Mouse (Mus musculus) left cerebral cortex, adult 8-10 months (tissue): ENCODE data around the gene Pnmal1. TPM values are rescaled to one million over a fixed set of nuclear protein-coding genes. Genes with fewer than 3 reads are reported as not detected.
A peak's percentile ranks its signal among the peaks of the same experiment; 100 is the strongest.

ENCODE experiments used
- DNase-seq, 2 experiments: peaks; one replicate each; pipeline ENCODE4 v3.0.0; 2022; ENCODE audit warnings: low spot score in 2 of 2
- total RNA-seq, 4 experiments: library from RNA; stranded (reverse); gene quantifications; 2 replicates each; pipeline ENCODE4 v1.2.4; 2022

The Pnmal1 gene
- total RNA-seq, 4 experiments from 2014 or later = 101 to 107 (median 104) TPM

DNA sequence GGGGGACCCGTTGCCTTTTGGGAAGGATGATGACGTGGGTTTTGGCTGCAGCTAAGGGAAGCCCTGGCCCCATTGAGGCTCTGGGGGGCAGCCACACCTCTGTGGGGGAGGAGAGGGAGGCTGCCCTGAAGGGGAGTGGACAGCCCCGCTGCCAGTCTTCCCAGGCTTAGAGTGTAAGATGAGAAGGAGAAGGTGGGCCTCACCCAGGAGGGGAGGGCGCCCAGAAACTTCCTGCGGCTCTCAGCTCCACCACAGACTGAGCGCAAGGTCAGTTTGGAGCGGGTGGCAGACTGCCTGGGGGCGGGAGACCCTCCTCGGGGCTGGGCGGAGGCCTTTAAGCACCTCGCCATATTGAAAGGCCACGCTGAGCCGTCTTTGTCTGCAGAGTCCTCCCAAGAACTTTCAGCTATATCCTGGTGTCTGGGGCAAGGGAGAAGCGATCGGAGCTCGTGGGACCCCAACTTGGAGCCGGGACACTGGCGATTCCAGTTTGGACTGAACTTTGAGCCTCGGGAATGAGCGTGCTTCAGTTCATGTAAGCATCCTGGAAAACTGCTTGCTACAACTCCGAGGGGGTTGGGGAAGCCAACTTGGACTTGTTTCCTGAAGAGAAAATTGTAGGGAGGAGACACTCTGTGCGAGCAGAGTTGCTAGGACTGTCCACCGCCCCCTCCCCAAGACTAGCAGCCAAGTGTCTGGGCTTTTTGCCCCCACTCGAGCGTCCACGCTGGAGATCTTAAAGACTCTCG, 34.3 kb downstream of the Pnmal1 start:
- DNase-seq = no peak

DNA sequence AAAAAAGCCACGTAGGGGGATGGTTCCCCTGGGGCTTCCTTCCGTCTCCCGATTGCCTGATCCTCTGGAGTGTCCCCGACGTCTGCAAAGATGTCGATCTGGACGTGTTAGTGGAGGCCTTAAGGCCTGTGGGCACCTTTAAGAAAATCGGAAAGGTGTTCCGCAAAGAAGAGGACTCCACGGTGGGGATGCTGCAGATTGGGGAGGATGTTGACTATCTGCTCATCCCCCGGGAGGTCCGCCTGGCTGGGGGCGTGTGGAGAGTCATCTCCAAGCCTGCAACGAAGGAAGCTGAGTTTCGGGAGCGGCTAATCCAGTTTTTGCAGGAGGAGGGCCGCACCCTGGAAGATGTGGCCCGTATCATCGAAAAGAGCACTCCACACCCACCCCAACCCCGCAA, 34.9 kb downstream of the Pnmal1 start:
- DNase-seq = no peak

DNA sequence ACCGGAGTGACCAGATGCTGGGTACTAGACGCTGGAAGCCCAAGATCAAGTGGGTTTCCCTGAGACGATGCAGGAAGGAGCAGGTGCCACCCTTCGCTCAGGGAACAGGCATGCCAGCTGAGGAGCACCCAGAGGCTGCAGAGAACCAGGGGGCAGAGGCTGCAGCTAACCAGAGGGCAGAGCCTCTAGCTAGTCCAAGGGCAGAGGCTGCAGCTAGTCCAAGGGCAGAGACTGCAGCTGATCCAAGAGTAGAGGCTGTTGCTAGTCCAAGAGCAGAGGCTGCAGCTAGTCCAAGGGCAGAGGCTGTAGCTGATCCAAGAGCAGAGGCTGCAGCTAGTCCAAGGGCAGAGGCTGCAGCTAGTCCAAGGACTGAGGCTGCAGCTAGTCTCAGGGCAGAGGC, 35.9 kb downstream of the Pnmal1 start:
- DNase-seq = no peak

DNA sequence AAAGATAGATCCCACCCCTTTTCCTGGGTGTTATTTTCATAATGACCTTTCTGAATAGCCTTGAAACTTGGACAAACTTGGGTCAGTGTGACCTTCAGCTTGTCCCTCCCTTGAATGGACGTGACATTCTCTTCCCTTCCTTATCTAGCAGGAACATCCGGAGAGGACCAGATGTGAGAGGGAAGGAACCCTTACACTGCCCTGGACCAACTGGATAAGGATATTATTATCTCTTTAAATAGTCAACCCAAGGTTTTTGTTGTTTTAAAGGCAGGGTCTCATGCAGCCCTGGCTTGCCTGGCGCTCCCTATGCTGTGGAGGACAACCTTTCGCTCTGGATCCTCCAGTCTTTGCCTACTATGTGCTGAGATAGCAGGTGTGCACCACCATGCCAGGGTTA, 39.8 kb downstream of the Pnmal1 start:
- DNase-seq = no peak

DNA sequence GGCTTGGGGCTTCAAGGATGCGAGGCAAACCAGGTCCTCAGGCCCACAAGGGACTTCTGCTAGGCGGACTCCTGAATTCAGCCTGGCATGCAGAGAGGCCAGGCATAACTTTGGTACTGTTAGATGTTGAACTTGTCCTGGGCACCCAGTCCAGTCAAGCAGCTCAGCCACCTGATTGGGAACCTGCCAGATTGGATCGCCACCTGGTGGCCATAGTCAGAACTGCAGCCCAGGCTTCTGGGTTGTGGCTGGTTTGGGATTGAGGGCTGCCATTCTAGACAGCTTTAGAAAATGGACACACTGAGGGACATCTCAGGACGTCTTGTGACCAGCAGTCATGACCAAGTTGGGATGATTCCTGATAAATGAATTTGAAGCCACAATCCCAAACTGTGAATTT, 40.2 kb downstream of the Pnmal1 start:
- DNase-seq = peak; percentile 66 to 98

DNA sequence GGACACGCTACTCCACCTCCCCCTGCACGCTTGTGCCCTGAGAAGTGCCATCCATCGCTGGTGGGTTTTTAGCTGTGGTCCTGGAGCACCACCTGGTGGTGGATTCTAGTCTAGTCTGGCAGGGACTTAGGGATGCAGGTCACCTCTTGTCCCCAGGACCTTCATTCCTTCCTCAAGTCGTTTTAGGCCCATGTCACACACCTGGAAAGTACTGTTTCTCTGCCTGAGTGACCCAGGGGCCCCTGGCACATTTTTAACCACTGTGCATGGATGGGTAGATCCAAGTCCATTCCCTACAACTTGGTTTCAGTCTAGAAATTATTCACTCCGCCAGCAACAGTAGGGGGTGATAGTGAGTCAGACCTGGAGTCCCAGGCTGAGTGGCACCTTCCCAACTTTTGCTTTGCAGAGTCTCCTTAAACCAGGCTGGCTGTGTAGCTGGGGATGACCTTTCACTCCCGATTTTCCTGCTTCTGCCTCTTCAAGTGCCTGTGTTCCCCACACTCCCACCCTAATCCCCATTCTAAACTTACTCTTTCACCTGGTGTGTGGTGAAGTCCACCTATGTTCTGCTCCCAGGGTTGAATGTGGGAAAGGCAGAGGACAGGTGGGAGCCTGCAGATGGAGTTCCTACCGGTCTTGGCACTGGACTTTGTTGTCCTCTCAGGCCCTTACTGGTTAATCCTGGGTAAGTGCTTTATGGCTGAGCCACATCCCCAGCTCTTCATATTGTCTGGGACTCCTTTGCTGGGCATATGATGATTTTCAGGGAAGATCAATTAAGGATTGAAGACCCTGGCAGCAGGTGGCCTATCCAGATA, 43.1 kb downstream of the Pnmal1 start:
- DNase-seq = peak; percentile 68 to 74

DNA sequence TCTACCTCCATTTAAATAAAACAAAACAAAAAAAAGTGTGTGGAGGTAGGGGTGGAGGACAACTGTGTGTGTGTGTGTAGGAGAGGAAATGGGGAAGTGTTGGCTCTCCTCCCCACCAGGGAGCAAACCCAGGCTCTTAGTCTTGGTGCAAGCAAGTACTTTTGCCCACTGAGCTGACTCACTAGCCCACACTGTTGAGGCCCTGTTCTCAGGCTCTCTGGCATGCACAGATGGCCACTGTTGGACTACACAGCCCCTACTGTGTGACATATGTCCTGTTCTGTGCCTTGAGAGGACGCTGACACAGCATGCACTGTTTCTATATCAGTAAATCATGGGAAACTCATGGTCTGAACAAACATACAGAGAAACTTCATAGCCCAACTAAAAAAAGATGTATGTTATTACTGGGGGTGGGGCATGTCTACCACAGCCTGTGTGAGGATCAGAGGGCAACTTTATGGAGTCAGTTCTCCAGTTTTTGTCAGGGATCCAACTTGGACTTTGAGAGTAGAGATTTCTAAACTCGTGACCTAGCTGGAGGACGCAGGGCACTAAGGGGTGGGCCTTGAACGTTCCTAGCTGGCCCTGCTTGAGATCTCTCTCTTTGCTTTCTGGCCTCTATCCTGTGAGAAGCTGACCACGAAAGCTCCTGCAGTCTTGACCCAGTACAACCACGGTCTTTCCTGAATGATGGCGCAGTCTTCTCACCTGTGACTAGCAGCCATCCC, 43.9 kb downstream of the Pnmal1 start:
- DNase-seq = no peak

DNA sequence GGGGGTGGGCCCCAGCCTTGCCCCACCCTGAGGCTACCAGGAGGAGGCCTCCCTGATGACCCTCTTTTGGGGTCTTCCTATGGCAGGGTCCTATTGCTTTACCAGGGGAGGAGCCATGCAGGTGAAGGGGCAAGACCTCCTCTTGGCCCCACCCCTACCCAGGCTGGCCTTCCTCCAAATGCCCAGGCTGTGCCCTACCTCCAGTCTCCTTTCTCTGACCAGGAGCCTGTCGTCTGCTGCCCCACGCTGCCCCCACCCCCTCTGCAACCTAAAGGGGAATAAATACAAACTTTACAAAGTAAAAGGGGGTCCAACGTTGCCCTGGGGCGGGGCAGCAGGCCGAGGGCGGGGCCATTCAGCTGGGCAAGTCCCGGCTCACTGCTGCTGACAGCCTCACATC, 45.2 kb downstream of the Pnmal1 start:
- DNase-seq = no peak

DNA sequence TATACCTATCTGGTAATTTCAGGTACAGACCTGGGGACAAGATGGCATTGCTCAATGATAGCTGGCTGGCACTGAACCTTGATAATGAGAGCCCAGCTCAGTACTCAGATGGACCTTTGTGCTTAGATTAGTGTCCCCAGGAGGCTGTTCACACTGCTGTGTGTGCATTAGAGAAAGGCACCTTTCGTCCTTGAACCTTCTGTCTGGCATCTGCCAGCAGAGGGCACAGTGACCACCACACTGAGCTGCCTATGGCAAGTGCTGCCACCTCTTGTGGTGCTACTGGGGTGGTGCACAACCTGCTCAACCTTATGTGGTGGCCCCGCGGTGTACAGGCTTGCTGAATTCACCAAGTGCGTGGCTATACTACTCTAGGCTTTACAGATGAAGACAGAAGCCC, 47.8 kb downstream of the Pnmal1 start:
- DNase-seq = no peak

DNA sequence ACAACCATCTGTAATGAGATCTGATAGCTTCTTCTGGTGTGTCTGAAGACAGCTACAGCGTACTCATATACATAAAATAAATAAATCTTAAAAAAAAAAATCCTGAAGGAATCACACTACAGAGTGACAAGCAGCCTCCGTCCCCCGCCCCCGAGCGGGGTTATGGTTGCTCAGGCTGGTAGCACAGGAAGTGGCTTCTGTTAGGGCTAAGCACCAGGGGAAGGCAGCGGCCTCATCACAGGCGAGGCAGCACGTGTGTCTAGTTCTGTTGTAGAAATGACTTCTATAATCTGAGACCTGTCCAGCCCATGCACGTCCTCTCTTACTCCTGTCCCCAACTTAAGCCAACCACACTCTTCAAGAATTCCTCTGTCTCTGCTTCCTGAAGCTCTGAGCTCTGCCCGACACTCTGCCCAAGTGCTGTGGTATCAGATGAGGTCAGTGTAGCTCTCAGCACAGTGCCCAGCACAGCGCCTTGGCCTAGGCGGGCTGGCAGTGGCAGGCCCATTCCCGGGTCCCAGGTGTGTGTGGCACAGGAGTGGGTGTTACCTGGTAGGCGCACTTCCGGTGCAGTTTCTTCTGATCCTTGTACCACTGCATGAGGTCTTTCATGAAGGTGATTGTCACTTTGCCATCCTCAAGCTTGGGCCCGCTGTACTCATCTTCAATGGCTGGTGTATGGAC, 50.0 kb downstream of the Pnmal1 start:
- no peak for DNase-seq

DNA sequence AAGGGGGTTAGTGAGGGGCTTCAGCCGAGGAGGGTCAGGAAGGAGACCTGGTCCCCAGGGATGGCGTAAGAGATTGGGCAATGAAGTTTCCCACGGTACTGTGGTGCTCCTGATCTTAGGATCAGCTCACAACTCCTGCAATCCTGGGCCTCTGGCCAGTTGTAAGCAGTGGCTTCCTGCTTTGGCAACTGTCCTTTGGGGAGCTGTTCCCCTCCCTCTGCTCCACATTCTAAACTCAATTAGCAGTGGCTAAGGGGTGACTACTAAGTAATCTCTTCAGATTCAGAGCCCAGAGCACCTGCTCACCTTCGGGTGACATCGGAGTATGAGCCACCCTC, 50.5 kb downstream of the Pnmal1 start:
- DNase-seq = no peak

DNA sequence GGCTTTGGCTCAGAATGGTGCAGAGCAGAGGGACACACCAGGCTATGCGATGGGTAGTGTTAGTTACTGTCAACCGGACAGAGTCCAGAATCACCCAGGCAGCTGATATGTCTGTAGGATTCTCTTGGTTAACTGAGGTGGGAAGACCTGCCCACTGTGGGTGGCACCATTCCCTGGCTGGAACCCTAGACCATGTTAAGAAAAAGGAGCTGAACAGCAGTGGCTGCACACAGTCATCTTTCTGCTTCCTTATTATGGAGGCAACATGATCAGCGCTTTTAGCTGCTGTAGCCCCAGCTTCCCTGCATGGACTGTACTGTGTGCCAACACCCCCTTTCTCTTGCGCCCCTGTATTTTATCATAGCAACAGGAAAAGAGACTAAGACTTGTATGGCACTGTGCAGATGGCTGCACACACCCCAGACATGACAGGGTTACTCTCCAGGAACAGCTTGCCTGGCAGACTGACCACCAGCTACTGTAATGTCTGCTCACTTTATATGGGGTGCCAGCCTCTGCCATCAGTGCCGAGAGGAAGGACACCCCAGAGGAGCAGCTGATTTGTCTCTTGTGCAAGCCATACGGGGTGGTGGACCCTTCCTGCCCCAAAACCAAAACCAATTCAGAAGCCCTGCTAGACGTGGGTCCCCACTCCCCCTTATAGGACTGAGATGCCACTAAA, 52.6 kb downstream of the Pnmal1 start:
- no peak for DNase-seq

Other genes with a start within 250 kb of the Pnmal1 start
- gene Ceacam9, start 237.8 kb upstream of the Pnmal1 start, total RNA-seq = under 1 TPM in 2 of 4 experiments, not detected in 2; 0.23 to 0.28 TPM
- 100 to 1,000 TPM; 244 to 255 (median 248) TPM for gene Ap2s1, start 221.3 kb upstream of the Pnmal1 start, total RNA-seq
- gene Slc1a5, start 178.3 kb upstream of the Pnmal1 start, total RNA-seq = 1 to 10 TPM; 4.3 to 7.4 (median 7.0) TPM
- gene Strn4, start 143.8 kb upstream of the Pnmal1 start, total RNA-seq = 100 to 1,000 TPM; 205 to 269 (median 250) TPM
- gene Fkrp, start 142.9 kb upstream of the Pnmal1 start, total RNA-seq = 10 to 100 TPM; 49.6 to 68.2 (median 56.9) TPM
- 1 to 10 TPM; 4.2 to 6.8 (median 5.5) TPM for gene Prkd2, start 116.8 kb upstream of the Pnmal1 start, total RNA-seq
- 100 to 1,000 TPM; 163 to 169 (median 166) TPM for gene Dact3, start 84.4 kb upstream of the Pnmal1 start, total RNA-seq
- gene Gng8, start 67.9 kb upstream of the Pnmal1 start, total RNA-seq = 1 to 10 TPM; 2.1 to 3.5 (median 3.5) TPM
- under 1 TPM in 3 of 4 experiments, not detected in 1; 0.11 to 0.16 (median 0.13) TPM for gene Ptgir, start 53.2 kb upstream of the Pnmal1 start, total RNA-seq
- gene Calm3, start 35.6 kb upstream of the Pnmal1 start, total RNA-seq = 1,000 to 10,000 TPM; 1,595 to 1,874 (median 1,737) TPM
- gene Pnmal2, start 15.0 kb upstream of the Pnmal1 start, total RNA-seq = 100 to 1,000 TPM; 270 to 304 (median 294) TPM
- 10 to 100 TPM; 60.8 to 66.8 (median 62.2) TPM for gene Gm42372, start 23.4 kb downstream of the Pnmal1 start, total RNA-seq
- gene Ccdc8, start 33.0 kb downstream of the Pnmal1 start, total RNA-seq = 1 to 10 TPM; 1.9 to 2.3 (median 2.1) TPM
- 100 to 1,000 TPM; 149 to 165 (median 157) TPM for gene Ppp5c, start 68.2 kb downstream of the Pnmal1 start, total RNA-seq
- 10 to 100 TPM in 1 of 4 experiments, 1 to 10 TPM in 3; 5.9 to 11.5 (median 8.9) TPM for gene Hif3a, start 102.7 kb downstream of the Pnmal1 start, total RNA-seq
- gene Psg16, start 114.4 kb downstream of the Pnmal1 start, total RNA-seq = 1 to 10 TPM; 4.4 to 6.5 (median 5.5) TPM
- gene Ceacam3, start 190.6 kb downstream of the Pnmal1 start, total RNA-seq = not detected
- gene Psg29, start 243.8 kb downstream of the Pnmal1 start, total RNA-seq = under 1 TPM in 3 of 4 experiments, not detected in 1; 0.06 to 0.11 (median 0.09) TPM